Mouse (Mus musculus): ENCODE data around the gene Syce1. TPM values are rescaled to one million over a fixed set of nuclear protein-coding genes. Genes with fewer than 3 reads are reported as not detected.

The Syce1 gene
- total RNA-seq (2014; fragmentation: Nextera tagmentation): not detected in 2 replicates
- not detected in 2 replicates for total RNA-seq (2017)

DNA sequence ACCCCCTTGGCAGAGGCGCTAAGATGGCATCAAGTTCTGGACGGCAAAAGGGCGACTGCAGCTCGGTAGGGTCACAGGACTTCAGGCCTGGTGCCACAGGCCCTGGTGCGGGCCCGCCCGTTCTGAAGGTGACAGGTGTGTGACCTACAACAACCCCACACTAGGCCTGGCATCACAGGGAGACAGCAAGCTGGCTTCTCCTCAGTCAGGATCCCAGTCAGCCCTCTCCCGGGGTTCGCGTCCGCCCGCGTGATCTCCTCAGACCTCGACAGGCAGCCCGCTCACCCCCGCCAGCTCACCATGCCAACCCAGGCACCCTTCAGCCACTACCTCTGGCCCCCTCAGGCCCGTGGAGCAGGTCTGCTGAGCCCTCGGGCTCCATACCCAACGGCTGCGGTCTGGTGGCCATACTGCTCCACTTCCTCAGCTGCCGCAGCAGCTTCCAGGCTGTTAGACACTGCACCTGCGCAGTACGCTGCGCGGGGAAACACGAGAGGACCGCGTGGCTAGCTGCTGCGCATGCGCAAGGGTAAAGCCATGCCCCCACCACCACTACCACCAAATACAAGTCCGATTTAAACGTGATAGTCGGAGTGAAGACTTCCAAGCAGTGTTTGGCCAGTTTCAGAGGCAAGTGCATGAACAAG lies at the start of gene Syce1:
Syce1 (minus strand) TSS at position 447 of the 647 bp plus-strand sequence.
- ATAC-seq (replicated peaks; ENCODE audit: low FRiP score, low TSS enrichment, poor library complexity, severe bottlenecking): 0 out of 2 replicates have a peak, but pooled peaks have one; percentile 34

DNA sequence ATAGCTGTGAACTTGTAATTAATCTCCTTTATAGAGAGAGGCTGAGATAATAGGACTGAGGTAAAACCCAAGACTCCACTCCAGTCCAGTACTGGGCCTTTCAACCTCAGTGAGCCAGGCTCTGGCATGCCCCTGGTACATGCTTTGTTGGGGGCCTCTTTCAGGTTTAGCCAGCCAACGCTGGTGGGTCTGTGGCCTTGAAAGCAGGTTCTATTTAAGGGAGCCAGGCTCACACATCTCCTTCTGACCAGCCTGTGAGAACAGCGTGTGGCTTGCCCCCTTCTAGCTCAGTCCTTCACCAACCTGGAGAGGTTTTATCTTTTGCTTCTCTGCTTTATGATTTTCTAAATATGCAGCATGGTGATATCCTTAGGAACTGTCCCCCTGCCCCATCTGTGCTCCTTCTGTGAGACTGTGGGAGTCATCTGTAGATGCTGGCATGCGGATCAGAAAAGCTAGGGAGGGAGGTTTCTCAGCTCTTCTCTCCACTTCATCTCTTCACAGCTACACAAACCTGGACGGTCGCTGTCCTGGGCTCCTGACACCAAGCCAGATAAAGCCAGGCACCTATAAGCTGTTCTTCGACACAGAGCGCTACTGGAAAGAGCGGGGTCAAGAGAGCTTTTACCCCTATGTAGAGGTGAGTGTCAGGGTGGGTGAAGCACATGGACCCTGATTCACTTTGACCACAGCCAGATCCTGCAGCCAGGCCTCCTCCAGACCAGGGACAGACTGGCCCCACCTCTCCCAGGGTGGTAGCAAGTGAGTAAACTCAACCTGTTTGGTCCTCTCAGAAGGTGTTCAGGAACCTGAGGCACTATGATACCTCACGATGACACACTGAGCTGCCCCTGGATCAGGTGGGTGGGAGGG lies 48.8 kb upstream of the Syce1 start:
- ATAC-seq (replicated peaks; ENCODE audit: low FRiP score, low TSS enrichment, poor library complexity, severe bottlenecking): no peak

DNA sequence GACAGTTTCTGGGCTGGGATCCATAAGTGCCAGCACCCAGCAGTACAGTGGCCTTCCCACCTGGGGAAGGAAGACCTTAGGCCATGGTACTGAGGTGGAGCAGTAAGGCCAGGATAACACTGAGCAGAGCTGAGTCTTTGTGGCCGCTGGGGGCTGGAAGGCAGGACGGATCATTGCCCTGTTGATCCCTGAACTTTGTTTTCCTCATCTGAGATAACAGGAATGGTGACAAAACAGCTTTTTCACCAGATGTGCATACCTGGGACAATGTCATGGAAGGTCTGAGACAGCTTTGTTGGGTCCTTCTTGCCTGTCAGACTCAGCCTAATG lies 48.1 kb upstream of the Syce1 start:
- ATAC-seq (replicated peaks; ENCODE audit: low FRiP score, low TSS enrichment, poor library complexity, severe bottlenecking): no peak

DNA sequence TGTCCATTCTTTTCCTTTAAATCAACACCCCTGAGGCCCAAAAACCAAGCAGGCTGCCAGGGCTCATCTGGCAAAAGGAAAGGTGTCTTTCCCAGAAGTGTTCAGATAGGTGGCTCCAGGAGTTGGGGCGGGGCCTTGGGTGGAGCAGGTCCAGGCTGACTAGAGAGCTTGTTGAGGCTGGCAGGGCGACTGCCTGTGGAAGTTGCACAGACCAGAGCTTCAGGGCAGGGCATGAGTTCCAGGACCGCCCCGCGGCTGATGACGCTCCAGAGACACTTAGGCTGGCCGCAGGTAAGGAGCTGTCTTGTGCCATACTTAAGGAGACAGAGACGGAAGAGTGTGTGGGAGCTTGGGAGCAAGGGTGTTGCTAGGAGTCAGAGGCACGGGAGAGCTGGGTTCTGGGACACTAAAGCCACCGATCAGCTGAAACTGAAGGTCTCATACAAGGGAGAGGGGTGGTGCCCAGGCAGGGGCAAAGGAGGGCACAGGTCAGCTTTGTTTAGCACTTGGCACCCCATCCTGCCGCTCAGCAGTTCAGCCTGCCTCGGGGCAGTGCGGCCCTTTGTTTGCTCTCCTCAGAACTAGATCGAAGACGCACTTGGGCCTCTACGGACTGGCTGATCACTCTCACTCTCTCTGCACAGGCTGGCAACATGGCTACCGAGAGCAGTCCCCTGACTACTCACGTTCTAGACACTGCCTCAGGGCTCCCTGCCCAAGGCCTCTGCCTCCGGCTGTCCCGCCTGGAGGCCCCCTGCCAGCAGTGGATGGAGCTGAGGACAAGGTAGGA lies 47.5 kb upstream of the Syce1 start, which contains the start of gene Urah:
Urah (plus strand) TSS at position 51 of the 790 bp plus-strand sequence.
- no peak for ATAC-seq (replicated peaks; ENCODE audit: low FRiP score, low TSS enrichment, poor library complexity, severe bottlenecking)

DNA sequence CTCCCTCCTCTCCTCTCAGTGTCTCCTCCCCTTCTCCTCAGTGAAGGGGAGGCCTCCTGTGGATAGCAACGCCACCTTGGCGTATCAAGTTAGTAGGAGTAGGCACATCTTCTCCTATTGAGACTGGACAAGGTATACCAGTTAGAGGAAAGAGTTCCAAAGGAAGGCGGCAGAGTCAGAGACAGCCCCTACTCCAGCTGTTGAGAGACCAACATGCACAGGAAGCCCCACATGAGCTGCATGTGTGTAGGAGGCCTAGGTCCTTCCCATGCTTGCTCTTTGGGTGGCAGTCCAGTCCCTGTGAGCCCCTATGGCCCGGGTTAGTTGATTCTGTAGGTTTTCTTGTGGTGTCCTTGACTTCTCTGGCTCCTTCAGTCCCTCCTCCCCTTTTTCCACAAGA lies 45.7 kb upstream of the Syce1 start:
- no peak for ATAC-seq (replicated peaks; ENCODE audit: low FRiP score, low TSS enrichment, poor library complexity, severe bottlenecking)

DNA sequence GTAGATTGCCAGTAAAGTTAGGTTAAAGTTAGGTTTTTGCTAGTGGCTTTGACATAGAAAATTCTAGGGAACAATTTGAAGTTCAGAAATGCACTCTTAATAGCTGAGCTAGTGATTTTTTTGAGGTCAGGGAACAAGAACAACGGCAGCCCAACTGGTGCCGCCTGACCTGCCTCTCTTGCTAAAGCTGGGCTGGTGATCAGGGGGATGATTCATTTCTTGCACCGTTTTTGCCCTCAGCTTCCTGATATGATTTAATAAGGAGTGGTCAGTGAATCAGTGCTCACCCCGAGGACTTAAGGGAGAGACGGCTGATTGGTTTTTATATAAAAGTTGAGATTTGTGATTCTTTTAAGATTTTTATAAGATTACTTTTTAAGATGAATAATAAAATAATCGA lies 43.8 kb upstream of the Syce1 start:
- ATAC-seq (replicated peaks; ENCODE audit: low FRiP score, low TSS enrichment, poor library complexity, severe bottlenecking): no peak

DNA sequence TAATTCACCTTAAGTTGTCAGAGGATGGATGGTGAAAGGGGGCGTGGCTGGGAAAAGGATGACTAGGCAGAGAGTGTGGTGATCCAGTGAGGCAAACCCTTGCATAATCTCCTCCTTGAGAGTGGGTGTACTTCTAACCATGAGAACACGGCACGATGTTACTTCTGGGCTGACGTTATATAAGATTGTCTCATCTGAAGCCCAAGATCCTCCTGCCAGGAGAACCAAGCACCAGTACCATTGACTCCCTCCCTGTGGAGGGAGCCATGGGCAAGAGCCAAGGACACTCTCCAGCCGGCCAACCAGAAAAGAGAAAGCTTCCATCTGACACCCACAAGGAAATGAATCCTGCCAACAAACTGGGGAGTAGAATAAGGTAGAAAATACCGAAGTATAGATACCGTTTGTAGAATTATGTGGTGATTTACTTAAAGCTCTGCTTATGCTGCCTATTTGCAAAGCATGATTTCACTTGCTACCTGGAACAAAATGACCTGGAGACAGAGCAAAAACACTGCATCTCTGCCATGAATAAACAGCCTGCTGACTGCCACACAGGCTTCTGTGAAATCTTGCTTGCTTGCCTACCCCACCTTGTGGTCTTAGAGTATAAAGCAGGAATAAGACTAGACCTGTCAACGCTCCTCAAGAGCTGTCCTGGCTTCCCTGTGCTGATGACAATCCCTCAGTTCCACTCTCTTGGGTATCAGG lies 40.7 kb upstream of the Syce1 start:
- ATAC-seq (replicated peaks; ENCODE audit: low FRiP score, low TSS enrichment, poor library complexity, severe bottlenecking): peak; percentile 87

DNA sequence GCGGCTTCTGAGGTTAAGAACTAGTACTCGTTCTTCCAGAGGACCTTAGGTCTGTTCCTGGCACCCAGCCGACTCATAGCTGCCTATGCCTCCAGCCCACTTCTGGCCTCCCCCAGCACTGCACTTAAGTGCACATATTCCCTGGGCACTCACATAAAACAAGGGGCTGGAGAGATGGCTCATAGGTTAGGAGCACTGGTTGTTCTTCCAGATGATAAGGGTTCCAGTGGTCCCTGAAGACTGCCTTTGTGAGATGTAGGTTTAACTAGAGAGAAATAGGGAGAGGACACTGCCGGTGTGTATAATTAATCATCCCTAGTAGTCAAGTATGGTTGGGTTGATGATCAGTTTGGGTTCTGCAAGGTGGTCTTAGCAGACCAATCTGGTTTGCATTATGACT lies 35.1 kb upstream of the Syce1 start:
- ATAC-seq (replicated peaks; ENCODE audit: low FRiP score, low TSS enrichment, poor library complexity, severe bottlenecking): no peak

DNA sequence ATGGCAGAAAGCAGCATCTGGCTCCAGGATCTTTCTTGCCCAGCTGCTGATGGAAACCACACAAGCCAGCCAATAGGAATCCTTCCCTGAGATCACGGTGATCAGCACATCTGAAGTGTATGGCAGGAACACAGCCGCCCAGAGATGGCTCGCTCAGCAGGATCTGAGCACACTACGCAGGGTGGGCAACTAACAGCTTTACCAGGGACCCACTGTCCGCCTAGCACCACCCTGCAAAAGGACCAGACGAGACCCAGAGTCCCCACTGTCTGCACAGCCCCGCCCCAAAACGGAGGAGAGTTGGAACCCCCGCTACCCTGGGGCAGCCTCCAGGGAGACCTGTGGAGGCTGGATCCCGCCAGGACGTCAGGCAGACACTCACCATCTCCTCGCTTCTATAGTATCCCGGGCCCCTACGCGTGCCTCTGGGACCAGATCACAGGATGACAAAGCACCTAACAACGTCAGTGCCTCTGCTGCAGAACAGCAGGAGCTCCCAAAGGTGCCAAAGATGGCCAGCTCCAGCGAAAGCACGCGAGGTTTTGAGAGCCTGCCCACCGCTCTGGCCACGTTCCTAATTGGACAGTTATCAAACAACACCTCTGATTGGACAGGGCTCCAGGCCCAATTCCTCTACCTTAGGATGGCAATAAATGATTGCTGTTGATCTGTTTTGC lies 34.1 kb upstream of the Syce1 start, which contains the start of gene Zfp941:
Zfp941 (minus strand) TSS at position 526 of the 677 bp plus-strand sequence.
- ATAC-seq (replicated peaks; ENCODE audit: low FRiP score, low TSS enrichment, poor library complexity, severe bottlenecking): peak; percentile 92

DNA sequence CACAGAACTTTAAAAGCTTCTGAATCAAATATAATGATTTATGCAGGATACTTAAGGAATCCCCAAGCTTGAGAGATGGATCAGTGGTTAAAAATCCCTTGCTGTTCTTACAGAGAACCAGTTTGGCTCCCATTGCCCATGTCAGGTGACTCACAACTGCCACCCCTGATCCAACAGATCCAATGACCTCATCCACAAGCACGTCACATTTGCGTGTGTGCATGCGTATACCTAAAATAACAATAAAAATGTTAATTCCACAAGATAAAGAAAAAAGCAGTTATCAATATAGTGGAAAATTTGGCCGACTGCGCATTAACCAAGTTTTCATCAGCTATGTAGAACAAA lies 33.6 kb upstream of the Syce1 start:
- ATAC-seq (replicated peaks; ENCODE audit: low FRiP score, low TSS enrichment, poor library complexity, severe bottlenecking): no peak

DNA sequence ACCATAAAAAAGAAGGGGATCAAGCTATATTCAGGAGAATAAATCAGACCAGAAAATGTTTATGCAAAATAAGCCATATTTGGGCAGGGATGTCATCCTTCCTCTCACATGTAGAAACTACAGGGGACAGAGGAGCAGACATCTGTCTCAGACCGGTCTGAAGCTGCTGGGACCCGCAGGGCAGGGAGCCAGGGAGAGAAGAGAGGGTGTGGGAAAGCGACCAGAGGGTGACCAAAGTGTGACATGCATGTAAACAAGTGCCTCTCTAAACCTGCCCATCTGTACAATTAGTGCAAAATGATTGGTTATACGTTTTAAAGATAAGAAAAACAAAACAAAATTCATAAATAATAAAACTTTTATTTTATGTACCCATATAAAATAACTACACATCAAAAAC lies 32.5 kb upstream of the Syce1 start:
- ATAC-seq (replicated peaks; ENCODE audit: low FRiP score, low TSS enrichment, poor library complexity, severe bottlenecking): no peak

DNA sequence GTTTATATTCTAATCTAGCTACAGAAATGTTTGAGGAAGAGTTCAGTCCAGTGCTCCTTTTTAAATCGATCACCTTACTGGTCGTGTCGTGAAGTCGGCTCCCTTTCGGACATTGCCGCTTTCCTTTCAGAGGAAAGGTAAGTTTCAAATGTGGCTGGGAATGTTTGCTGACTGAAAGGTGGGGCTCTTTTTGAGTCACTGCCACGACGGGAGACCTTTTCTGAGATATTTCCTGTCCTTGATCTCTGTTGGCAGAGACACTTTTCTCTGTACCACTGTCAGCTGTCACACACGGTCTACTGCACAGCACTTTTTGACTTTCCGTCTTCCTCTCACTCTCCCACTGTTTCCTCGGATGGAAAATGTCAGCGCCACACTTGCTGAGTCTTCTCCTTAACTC lies 25.2 kb upstream of the Syce1 start:
- no peak for ATAC-seq (replicated peaks; ENCODE audit: low FRiP score, low TSS enrichment, poor library complexity, severe bottlenecking)

DNA sequence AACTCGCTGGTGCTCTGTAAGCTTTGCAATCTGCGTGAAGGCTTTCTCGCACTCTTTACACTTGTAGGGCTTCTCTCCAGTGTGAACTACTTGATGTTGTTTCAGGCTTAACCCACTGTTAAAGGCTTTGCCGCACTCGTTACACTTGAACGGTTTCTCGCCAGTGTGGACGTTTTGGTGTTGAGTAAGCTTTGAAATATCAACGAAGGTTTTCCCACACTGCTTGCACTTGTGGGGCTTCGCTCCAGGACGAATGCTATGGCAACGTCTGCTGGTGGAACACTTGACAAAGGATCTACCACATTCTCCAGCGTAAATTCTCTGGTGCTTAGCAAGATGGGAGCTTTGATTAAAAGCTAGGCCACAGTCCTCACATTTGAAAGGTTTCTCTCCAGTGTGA lies 24.1 kb upstream of the Syce1 start:
- ATAC-seq (replicated peaks; ENCODE audit: low FRiP score, low TSS enrichment, poor library complexity, severe bottlenecking): no peak

DNA sequence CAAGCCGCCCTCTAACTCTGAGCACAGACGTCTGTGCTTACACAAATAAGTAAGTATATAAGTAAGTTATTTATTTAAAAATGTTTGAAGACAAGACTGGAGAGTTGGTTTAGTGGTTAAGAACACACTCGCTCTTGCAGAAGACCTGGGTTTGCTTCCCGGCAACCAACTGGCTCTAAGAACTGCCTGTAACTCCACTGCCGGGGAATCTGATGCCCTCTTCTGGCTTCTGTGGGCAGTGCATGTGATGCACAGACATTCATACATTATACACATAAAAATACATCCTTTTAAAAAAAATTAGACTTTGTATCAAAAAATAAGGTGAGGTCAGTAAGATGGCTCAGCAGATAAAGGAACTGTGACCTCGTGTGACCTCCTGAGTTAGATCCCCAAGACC lies 22.8 kb upstream of the Syce1 start:
- no peak for ATAC-seq (replicated peaks; ENCODE audit: low FRiP score, low TSS enrichment, poor library complexity, severe bottlenecking)

DNA sequence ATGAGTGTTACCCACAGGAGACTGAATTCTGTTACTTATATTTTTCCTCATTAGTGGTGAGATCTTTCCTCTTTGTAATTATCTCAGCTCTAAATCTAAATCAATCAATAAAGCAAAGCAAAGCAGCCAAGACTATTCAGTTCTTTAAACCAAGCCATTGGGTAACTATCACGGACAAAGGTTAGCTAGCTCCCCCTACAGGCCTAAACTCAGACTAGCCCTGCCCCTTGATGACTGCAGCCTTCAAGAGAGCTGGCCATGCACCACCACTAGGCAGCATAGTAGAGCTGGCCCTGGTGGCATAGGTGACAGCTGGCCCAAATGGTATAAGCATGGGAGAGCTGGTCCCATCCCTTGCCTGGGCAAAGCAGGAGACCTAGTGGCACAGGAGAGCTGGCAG lies 18.1 kb upstream of the Syce1 start:
- ATAC-seq (replicated peaks; ENCODE audit: low FRiP score, low TSS enrichment, poor library complexity, severe bottlenecking): peak; percentile 94

DNA sequence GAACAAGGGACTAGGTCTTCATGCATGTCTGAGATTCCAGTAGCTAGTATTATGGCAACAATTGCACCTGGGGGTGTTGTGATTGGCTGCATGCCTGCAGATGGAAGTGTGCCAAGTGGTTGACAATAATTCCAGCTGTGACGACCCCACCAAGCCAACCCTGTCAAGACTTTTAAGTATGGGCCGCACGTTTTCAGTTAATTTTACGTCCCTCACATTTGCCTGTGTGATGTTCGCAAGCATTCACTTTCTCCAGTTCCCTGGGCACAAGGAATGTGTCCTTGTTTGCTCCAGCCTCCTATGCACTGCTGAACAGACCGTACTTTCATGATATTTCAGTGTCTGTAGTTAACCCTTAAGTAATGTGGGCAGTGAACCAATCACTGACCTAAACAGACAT lies 15.0 kb upstream of the Syce1 start:
- ATAC-seq (replicated peaks; ENCODE audit: low FRiP score, low TSS enrichment, poor library complexity, severe bottlenecking): no peak

DNA sequence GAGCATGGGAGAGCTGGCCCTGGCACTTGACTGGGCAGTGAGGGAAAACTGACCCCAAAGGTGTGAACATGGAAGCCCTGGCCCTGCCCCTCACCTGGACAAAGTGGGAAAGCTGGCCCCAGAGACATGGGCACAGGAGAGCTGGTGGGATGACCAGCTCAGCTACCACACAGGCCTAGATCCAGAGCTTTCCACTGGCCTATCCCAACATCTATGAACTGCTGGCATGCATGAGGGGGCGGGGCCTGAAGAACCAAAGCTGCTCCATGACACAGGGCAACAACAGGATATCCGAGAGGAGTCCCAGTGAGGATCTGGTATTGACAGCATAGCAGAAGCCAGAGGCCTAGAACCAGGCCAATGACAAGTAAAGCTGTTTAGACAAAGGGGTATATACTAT lies 10.6 kb upstream of the Syce1 start:
- ATAC-seq (replicated peaks; ENCODE audit: low FRiP score, low TSS enrichment, poor library complexity, severe bottlenecking): no peak

DNA sequence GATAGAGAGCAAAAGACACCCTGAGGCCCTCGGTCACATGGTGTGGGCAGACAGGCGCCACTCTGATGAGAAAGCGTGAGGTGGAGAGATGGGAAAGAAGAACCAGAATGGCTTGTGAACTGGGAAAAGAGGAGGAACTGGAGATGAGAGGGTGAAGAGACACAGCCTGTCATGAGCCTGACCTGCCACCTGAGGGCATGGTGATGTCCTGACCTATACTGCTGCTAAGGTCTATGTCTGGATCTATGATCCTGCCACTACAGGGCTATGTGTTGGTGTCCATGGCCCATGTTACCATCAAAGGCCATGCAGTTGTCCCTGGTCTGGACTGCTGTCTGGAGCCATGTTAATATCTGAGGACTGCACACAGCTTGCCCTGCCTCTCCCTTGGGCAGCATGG lies 10.0 kb upstream of the Syce1 start:
- ATAC-seq (replicated peaks; ENCODE audit: low FRiP score, low TSS enrichment, poor library complexity, severe bottlenecking): peak; percentile 62

DNA sequence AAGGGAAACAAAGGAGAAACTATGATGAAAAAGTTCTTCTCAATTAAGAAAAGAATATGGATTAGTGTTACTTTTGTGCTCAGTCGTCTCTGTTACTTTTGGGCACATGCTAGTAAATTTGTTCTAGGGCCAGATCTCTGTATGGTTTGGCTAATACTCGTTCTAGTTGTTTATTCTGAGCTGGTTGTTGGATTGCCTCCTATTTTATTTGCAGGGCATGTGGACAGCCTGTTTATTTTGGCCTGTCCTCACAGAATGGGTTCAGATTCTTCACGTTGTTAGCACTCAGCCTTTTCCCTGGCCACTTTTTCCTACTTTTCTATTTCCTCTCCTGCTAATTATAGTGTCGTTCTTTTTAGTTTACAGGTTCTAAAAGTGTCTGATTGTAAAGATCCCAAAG lies 5.9 kb upstream of the Syce1 start:
- no peak for ATAC-seq (replicated peaks; ENCODE audit: low FRiP score, low TSS enrichment, poor library complexity, severe bottlenecking)
